Mouse (Mus musculus): ENCODE data around the gene Ppm1h.

Ppm1h gene

DNA sequence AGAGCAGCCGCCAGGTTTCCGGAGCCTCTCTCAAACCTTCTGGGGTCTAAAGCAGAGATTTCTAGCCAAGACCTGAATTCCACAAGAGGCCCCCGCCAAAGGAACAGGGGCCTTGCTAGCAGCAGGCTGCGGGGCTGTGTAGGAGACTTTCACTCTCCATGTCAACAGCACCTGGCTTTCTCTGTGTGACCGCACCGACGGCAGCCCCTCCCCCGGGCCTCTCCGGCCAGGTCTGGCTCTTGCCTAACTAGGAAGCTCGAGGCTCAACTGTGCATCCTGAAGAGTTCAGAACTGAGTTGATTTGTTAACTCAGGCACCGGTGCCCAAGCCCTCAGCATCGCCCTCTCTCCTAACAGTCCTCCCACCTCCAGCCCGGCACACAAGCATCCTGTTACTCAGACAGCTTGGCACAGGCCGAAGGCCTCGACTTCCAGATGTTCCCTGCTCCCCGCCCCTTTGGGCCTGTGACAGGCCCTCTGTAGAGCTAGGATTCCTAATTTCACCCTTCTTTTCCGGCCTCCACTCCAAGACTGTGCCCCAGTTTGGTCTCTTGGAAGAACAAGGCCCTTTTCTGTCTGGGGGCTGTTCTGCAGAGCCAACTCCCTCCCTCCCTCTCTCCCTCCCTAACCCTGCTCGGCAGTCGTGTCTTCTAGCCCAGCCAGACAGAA, 234.3 kb downstream of the Ppm1h start:
- TF ChIP-seq GATA4 (IDR thresholded peaks at IDR 0.05; ENCODE audit: insufficient replicate concordance, low read length), result no peak

DNA sequence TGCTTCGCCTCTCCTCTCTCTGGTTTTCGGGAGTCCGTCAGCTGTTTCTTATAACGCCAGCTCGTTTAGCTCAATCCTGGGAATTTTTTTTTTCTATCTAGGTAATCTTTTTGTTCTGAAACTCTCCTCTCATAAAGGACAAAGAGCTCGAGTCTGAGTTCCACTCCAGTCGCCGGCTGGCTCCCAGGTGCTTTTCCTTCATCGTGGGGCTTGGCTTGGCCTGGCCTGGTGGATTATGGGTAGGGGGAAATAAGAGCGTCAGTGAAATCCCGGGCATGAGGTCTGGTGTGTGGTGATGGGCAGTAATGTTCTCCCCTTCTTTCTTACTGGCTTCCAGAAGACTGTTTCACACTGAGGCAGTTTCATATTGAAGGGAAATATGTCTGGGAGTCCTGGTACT, 234.8 kb downstream of the Ppm1h start:
- TF ChIP-seq GATA4 (IDR thresholded peaks at IDR 0.05; ENCODE audit: insufficient replicate concordance, low read length), result no peak

DNA sequence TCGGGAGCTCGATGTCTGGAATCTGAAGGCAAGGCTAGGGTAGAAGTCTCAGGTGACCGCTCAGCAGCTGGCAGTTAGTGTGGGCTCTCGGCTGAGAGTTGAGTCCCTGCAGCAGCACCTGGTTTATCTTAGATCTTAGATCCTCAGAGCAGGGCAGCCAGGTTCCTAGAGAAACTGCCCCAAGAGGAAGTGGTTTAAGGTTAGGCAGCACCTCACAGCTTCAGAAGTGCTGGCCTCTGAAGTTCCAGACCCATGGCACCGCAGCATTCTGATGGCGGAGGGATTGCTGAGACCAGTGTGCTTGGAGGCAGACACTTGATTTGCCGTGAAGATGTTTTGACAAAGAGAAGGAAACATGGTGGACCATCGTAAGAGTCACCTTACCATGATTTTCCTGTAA, 237.3 kb downstream of the Ppm1h start:
- no peak for TF ChIP-seq GATA4 (IDR thresholded peaks at IDR 0.05; ENCODE audit: insufficient replicate concordance, low read length)

DNA sequence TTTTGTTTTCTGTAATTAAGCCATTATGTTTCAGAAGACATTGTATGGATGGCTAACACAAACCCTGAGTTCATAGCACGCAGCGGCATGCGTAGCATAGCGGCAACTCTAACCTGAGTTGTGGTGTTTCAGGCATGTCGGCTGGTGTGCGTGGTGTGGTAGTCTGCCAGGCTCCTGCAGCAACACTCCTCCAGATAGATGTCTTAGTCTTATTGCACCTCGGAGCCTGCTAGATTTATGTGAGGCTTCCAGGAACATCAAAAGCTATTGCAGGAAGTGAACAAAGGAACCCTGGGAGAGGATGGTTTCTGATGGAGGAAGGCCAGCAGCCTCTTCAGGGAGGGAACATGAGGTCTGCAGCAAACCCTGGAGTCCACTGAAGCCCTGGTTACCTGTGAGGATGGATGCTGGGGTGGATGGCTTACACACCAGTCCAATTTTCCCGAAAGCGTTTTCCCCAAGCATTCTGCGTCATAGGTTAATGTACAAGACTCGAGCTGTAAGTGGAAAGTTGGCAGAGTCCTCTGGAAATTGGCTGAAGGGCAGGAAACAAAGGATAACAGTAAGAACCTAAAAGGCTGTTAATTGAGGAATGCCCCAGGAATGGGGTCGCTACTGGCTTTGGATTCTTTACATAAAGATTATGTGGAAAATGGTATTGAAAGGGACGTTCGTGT, 239.2 kb downstream of the Ppm1h start:
- no peak for TF ChIP-seq GATA4 (IDR thresholded peaks at IDR 0.05; ENCODE audit: insufficient replicate concordance, low read length)

DNA sequence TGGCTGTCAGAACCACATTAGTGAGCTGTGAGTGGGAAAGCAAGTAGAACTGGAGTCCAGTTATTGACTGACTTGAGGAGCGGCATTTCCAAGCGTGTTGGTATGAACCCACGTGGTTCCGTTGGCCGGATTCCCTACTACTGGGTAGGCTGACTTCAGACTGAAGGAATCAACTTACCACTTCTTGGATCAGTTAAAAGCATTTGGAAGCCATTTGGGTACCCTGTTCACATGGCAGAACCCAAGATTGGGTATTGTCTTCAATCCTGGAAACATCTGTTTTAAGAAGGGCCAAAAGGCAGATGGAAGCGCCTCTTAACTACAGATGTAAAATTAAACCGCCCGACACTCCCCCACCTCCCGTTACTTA, 239.7 kb downstream of the Ppm1h start:
- no peak for TF ChIP-seq GATA4 (IDR thresholded peaks at IDR 0.05; ENCODE audit: insufficient replicate concordance, low read length)

DNA sequence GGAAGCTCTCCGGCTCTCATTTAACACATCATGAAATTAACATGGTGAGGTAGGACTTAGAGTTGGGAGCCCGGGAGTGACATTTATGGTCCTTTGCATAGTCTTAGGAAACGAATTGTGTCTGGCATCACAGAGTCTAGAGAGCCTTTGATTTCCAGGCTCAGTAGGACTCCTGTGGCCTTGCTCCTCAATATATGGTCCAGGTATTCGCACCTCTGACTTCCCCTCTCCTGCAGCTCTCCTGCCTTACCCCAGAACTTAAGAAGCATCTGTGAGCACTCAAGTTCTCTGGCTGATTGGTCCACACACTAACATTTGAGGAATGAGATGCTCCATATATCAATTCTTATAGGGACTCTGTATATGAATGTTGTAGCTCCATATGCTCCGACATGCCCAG, 240.2 kb downstream of the Ppm1h start:
- TF ChIP-seq GATA4 (IDR thresholded peaks at IDR 0.05; ENCODE audit: insufficient replicate concordance, low read length), result no peak

DNA sequence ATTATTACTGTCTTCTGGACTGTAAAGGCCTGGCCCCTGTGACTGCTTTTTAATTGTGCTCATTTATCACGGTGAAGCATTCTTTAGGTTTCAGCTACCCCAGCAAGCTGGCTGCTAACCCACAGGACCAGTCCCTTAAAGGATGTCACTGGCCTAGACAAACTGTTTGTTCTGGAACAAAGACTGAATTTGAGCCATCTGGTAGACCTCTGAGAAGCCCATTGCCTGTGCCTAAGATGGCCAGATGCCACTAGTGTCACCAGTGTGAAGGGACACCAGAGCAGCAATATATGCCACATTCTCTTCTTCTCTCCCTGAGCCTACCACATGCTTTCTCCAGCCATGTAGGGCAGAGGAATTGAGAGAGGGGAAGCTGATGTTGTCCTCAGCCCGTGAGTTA, 240.9 kb downstream of the Ppm1h start:
- TF ChIP-seq GATA4 (IDR thresholded peaks at IDR 0.05; ENCODE audit: insufficient replicate concordance, low read length), result no peak

DNA sequence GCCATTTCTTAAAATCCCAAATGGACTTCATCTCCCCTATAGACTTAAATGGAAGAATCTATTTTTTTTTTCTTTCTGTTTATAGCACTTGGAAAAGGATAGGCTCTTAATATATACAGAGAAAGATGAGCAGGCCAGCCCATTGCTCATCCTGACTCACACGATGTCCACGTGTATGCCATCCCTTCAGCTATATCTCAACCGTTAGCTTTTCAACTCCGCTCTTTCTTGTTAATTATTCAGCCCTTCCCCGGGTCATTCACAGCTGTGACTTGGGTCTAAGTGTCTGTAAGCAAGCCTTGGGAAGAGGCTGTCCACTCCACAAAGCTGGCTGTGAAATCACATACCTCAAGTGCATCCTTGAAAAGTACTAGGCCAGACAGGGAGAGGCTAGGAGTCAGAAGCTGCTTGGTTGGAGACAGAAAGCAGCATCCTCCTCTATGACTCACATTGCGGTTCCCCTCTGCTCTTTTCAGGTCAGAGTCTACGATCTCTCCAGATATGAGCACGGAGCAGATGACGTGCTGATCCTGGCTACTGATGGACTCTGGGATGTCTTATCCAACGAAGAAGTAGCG, 241.7 kb downstream of the Ppm1h start:
- no peak for TF ChIP-seq GATA4 (IDR thresholded peaks at IDR 0.05; ENCODE audit: insufficient replicate concordance, low read length)

DNA sequence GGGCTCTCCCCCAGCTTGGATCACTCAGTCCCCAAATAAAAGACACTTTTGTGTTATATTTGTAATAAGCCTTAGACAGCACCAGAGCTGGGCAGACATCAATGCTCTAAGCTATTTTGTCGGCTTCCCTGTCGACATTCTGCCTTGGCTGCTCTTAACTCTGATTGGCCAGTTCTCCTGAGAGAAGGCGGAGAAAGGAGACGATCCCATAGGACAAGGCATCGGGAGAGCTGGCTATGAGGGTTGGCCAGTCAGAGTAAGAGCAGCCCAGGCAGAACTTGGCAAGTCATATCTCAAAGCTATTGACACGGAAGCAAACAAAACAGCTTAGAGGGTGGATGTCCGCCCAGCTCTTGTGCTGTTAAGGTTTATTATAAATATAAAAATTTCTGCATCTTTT, 243.7 kb downstream of the Ppm1h start:
- TF ChIP-seq GATA4 (IDR thresholded peaks at IDR 0.05; ENCODE audit: insufficient replicate concordance, low read length), result no peak

DNA sequence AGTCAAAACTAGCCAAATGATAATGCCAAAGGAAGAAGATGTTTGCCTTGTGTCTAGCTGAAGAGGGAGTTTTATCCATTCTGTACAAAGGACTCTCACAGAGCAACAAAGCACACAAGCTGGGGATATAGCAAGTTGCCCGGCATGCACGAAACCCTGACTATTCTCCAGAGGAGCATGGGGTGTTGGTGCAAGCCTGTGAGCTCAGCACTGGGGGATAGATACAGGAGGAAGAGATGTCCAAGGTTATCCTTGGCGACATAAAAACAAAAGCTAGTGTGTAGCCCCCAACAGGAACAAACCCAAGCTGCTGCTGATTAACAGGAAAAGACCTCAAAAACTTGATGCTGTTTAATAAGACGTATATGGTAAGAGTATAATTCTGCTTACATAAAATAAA, 247.7 kb downstream of the Ppm1h start:
- no peak for TF ChIP-seq GATA4 (IDR thresholded peaks at IDR 0.05; ENCODE audit: insufficient replicate concordance, low read length)

DNA sequence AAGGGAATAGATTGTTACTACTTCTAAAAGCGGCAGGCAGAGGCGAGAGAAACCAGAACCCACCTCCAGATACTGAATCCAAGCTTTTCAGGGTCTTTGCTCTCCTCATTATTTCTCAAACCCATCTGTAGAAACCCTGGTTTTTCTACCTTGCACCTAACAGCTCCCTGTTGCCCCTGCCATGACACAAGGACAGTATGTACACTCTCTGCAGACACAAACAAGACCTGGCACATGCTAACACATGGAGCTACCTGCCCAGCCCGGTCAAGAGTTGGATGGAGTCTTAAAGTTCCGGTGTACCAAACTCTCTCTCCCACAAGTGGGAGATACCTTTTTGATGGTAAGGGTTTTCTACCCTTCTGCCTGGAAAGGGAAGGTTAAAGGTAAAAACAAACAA, 252.0 kb downstream of the Ppm1h start:
- TF ChIP-seq GATA4 (IDR thresholded peaks at IDR 0.05; ENCODE audit: insufficient replicate concordance, low read length), result no peak

DNA sequence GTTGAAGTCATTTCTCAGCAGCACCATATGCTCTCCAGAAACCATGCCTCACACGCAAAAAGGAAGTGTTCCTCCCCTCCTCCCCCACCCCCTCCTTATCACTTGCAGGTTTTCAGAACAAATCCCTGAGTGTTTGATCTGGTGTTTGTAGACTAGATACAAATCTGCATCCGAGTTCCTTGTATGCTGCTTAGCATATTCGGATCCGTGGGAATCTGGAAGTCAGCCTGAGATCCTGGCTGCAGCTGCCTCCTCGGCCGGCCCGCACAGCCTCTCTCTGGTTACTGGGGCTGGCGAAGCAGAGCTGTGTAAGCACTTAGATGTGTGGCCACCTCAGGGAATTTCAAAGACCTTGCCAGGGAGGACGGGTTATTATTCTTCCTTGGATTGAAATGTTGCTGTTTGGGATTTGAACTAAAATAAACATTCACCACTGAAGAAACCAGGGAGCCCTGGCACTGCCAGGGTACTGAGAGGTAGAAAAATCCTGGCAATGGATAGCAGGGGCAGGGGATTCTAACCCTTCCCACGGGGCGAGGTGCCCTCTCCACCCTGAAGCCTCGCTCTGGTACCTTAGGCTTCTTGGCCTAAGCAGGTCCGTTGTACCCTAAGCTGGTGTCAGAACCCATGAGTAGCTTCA, 252.8 kb downstream of the Ppm1h start:
- TF ChIP-seq GATA4 (IDR thresholded peaks at IDR 0.05; ENCODE audit: insufficient replicate concordance, low read length), result no peak

DNA sequence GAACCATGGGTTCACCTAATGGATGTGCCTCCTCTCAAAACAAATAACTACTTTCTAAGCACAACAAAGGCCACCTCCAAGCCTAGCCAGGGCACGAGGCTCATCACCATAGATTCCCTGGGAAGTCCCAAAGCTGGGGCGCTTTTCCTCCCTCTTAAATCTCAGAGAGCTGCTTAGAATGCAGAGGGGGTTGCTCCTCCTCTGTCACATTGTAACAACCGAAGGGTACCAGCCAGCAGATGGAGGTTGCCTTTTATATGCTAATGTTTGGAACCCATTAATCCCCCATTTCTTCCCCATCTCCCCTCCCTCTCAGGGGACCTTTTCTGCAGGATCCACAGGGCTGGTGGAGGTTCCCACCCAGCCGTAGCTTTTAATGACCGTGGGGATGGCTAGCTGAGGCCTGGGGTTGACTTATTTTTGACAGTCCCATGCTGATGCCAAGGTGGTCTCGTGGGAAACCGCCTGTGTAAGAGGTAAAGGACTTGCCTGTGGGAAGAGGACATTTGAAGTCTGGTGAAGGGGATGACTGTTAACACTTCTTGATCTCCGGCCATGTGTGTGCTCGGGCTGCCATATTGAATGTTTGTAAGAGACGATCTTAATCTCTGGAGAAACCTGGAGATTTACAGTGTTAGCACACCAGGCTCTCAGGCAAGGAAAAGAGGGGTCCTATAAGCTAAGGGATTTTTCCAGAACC, 253.4 kb downstream of the Ppm1h start:
- TF ChIP-seq GATA4 (IDR thresholded peaks at IDR 0.05; ENCODE audit: insufficient replicate concordance, low read length), result no peak

DNA sequence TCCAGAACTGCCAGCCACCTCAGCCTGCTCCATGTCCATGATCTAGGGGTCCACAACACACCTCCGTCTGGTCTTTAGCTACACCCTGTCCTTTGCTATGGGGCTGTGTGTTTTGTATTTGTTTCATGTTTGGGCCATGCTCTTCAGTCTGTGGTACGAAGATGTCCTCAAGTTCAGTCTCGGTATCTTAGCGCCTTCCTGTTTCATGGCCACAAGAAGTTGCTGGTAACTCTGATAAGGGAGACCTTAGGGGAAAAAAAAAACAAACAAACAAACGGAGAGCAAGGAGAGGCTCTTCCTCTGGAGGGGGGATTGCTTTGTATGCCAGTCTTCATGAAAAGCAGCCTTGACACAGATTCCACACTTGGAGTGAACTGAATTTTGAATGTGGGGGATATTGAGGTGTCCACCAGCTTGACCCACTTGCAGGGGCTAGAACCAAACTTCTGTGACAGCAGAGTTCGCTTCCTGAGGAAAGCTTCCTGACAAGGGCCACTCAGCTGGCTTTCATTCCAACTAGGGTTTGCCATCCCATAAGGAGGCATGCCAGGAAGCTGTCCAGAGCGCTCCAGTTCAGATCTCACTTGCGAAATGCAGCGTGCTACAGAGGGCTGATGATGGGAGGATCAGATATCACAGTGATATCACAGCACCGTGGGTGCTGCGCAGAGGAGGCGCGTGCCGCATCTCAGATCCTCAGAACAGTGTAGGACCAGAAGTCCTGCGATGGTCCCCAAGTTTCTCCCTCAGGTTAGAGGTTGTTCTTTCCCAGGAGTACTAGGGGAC, 254.7 kb downstream of the Ppm1h start:
- 0 out of 2 replicates have a peak, but pooled peaks have one; percentile 19 for TF ChIP-seq GATA4 (IDR thresholded peaks at IDR 0.05; ENCODE audit: insufficient replicate concordance, low read length)

DNA sequence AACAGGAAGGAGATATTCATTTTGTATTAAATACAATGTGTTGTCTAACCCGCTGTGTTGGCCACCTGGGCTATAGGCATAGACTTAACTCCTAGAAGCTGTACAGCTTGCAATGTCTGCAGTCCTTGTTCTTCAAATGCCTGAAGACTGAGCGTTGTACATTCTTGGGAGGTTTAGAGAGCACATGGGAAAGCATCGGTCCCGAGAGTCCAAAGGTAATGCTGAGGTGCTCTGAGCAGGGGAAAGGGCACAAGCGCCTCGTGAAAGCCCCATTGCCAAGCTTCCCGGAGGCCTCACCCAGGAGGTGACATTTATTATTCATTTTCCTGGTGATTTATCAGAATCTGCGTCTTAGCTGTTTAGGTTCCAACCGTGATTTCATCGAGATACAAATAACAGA, 261.0 kb downstream of the Ppm1h start:
- TF ChIP-seq GATA4 (IDR thresholded peaks at IDR 0.05; ENCODE audit: insufficient replicate concordance, low read length), result no peak
